Mouse (Mus musculus): Measurements from ENCODE around the gene Olfr860. TPM values are rescaled to one million over a fixed set of nuclear protein-coding genes. Genes with fewer than 3 reads are reported as not detected.

The Olfr860 gene
- not detected for polyA plus RNA-seq (2017; shearing (Covaris generic))

DNA sequence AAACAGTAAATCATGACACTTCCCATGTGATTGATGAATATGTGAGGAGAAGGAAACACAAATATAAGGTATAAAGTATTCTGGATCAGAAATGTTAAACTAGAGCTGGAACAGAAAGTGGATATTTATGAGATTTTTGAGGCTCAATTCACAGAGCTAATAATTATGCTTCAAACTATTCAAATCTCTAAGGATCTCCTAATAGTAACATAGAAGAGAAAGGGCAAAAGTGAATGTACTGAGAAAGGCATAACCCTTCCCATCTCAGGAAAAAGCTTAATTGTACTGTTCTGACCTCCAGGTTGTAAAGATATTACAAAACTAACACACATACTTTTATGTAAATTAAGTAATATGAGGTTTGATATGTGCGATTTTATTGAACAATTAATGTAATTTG, at the start of gene Olfr860:
Gene Olfr860 (minus strand): TSS at position 101 of the 400 bp plus-strand sequence.

DNA sequence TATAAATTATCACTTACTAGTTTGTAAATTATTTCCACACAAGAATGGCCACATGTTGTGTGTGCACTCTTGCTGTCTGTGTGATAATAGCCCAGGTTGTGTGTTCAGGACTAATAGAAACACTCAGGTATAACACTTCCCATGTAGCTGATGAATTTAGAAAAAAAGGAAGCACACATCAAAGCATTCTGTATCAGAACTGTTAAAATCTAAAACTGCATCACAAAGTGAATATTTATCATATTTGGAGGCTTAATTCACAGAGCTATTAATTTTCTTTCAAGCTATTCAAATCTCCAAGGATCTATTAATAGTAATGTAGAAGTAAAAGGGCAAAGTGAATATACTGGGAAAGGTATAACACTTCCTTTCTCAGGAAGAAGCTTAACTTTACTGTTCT, 38.4 kb upstream of the Olfr860 start, which contains the start of gene Olfr862:
Gene Olfr862 (minus strand): TSS at position 101 of the 400 bp plus-strand sequence.

DNA sequence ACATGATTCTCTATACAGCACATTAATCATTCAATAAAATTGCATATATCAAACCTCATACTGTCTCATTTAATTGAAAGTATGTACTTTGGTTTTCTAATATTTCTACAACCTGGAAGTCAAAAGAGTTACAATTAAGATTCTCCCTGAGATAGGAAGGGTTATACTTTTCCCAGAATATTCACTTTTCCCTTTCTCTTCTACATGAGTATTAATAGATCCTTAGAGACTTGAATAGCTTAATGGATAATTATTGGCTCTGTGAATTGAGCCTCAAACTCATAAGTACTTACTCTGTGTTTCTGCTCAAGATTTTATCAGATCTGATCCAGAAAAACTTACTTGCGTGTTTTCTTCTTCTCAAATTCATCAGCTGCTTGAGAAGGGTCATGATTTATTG, 44.9 kb downstream of the Olfr860 start, which contains the start of gene Olfr859:
Gene Olfr859 (plus strand): TSS at position 301 of the 400 bp plus-strand sequence.

Other genes with a start within 250 kb of the Olfr860 start
- 25.3 TPM for gene Zfp317, start 227.6 kb downstream of the Olfr860 start, polyA plus RNA-seq (2017; shearing (Covaris generic))
- gene Olfr857, start 140.3 kb downstream of the Olfr860 start, polyA plus RNA-seq (2017; shearing (Covaris generic)): not detected
- gene Olfr58, start 69.5 kb downstream of the Olfr860 start, polyA plus RNA-seq (2017; shearing (Covaris generic)): not detected
- gene Olfr859, start 44.8 kb downstream of the Olfr860 start, polyA plus RNA-seq (2017; shearing (Covaris generic)): not detected
- gene Olfr862, start 38.3 kb upstream of the Olfr860 start, polyA plus RNA-seq (2017; shearing (Covaris generic)): not detected
- 1.0 TPM for gene Olfr77, start 67.1 kb upstream of the Olfr860 start, polyA plus RNA-seq (2017; shearing (Covaris generic))
- gene Olfr866, start 178.3 kb upstream of the Olfr860 start, polyA plus RNA-seq (2017; shearing (Covaris generic)): not detected
- gene Olfr867, start 207.8 kb upstream of the Olfr860 start, polyA plus RNA-seq (2017; shearing (Covaris generic)): not detected
- 0.24 TPM for gene Olfr868, start 248.9 kb upstream of the Olfr860 start, polyA plus RNA-seq (2017; shearing (Covaris generic))

All from effector memory CD4-positive, alpha-beta T cell, adult 7 months (primary cell).